Mouse (Mus musculus): ENCODE measurements at regions not wholly inside any gene's neighbourhood (a gene's known extent, or its start where the extent isn't known, plus 50 kb on each side); places are given as distances from the start of the nearest gene placed in this dataset.

GRCm38 (mm10) chr1:165036631-165037030 lies 101.3 kb upstream of the Xcl1 start:
- Histone ChIP-seq H3K9me3 (ENCODE audit: control insufficient read depth, low read length) (no peaks in the 10 kb centered on the region), H3K4me3 (ENCODE audit: low read depth, low read length) (no peak overlapping the region), H3K9ac (ENCODE audit: low read depth, low read length) (no peak overlapping the region), H3K4me1 (ENCODE audit: control insufficient read depth, insufficient read depth, low read length) (no peaks in the 10 kb centered on the region), H3K27me3 (replicated peaks; ENCODE audit: control insufficient read depth, insufficient read depth, low read length) (no peaks in the 10 kb centered on the region), H3K27ac (replicated peaks; ENCODE audit: low read depth, low read length) (no peak overlapping the region), H3K4me2 (ENCODE audit: low read depth, low read length) (no peak overlapping the region), H3K36me3 (ENCODE audit: control insufficient read depth, insufficient read depth, low read length) (no peaks in the 10 kb centered on the region)
- DNase-seq (ENCODE audit: low spot score) (no peak), ATAC-seq (ENCODE audit: low read depth) (no peak)
- WGBS, result 61% methylated on average over 3 of the region's 3 CpGs

GRCm38 (mm10) chr1:165035618-165036017 lies 100.3 kb upstream of the Xcl1 start:
- no peak overlapping the region for H3K4me3 ChIP-seq (ENCODE audit: low read depth, low read length)
- 100% methylated on average over 1 of the region's 1 CpGs for WGBS
- no peak overlapping the region for H3K4me2 ChIP-seq (ENCODE audit: low read depth, low read length)
- H3K9me3 ChIP-seq (ENCODE audit: control insufficient read depth, low read length), result no peaks in the 10 kb centered on the region
- H3K27me3 ChIP-seq (replicated peaks; ENCODE audit: control insufficient read depth, insufficient read depth, low read length), result no peaks in the 10 kb centered on the region
- ATAC-seq (ENCODE audit: low read depth), result 0 out of 2 replicates have a peak, but pooled peaks have one; percentile 26
- H3K9ac ChIP-seq (ENCODE audit: low read depth, low read length), result no peak overlapping the region
- no peak overlapping the region for H3K27ac ChIP-seq (replicated peaks; ENCODE audit: low read depth, low read length)
- no peaks in the 10 kb centered on the region for H3K36me3 ChIP-seq (ENCODE audit: control insufficient read depth, insufficient read depth, low read length)
- peak; percentile 56 for DNase-seq (ENCODE audit: low spot score)
- no peaks in the 10 kb centered on the region for H3K4me1 ChIP-seq (ENCODE audit: control insufficient read depth, insufficient read depth, low read length)

- Histone ChIP-seq H3K9me3 (ENCODE audit: control insufficient read depth, low read length) (no peaks in the 10 kb centered on the region), H3K9ac (ENCODE audit: low read depth, low read length) (no peak overlapping the region), H3K4me3 (ENCODE audit: low read depth, low read length) (no peak overlapping the region), H3K36me3 (ENCODE audit: control insufficient read depth, insufficient read depth, low read length) (no peaks in the 10 kb centered on the region), H3K27me3 (replicated peaks; ENCODE audit: control insufficient read depth, insufficient read depth, low read length) (no peaks in the 10 kb centered on the region), H3K27ac (replicated peaks; ENCODE audit: low read depth, low read length) (no peak overlapping the region), H3K4me2 (ENCODE audit: low read depth, low read length) (no peak overlapping the region), H3K4me1 (ENCODE audit: control insufficient read depth, insufficient read depth, low read length) (peaks cover 5% of the 10 kb centered on the region; the same call in 1 of the 2 replicates)
- 59% methylated on average over 10 of the region's 10 CpGs for WGBS
- no peak for ATAC-seq (ENCODE audit: low read depth)
- DNase-seq (ENCODE audit: low spot score), result no peak
These were observed 85.7 kb upstream of the Xcl1 start for GRCm38 (mm10) chr1:165020960-165021563.

- peak; percentile 90 for DNase-seq (ENCODE audit: low spot score)
- H3K4me2 ChIP-seq (ENCODE audit: low read depth, low read length), result peak overlapping the region; percentile 56
- H3K4me3 ChIP-seq (ENCODE audit: low read depth, low read length), result peak overlapping the region; percentile 33
- H3K27me3 ChIP-seq (replicated peaks; ENCODE audit: control insufficient read depth, insufficient read depth, low read length), result no peaks in the 10 kb centered on the region
- H3K27ac ChIP-seq (replicated peaks; ENCODE audit: low read depth, low read length), result no peak overlapping the region
- peak; percentile 97 for ATAC-seq (ENCODE audit: low read depth)
- peaks cover 5% of the 10 kb centered on the region; the same call in 1 of the 2 replicates for H3K4me1 ChIP-seq (ENCODE audit: control insufficient read depth, insufficient read depth, low read length)
- no peaks in the 10 kb centered on the region for H3K9me3 ChIP-seq (ENCODE audit: control insufficient read depth, low read length)
- 13% methylated on average over 16 of the region's 16 CpGs for WGBS
- peak overlapping the region; percentile 40; the same call in 1 of the 2 replicates for H3K9ac ChIP-seq (ENCODE audit: low read depth, low read length)
- H3K36me3 ChIP-seq (ENCODE audit: control insufficient read depth, insufficient read depth, low read length), result no peaks in the 10 kb centered on the region
These were observed 83.5 kb upstream of the Xcl1 start for GRCm38 (mm10) chr1:165018692-165019309.

- Histone ChIP-seq H3K9ac (ENCODE audit: low read depth, low read length) (no peak overlapping the region), H3K27me3 (replicated peaks; ENCODE audit: control insufficient read depth, insufficient read depth, low read length) (no peaks in the 10 kb centered on the region), H3K36me3 (ENCODE audit: control insufficient read depth, insufficient read depth, low read length) (no peaks in the 10 kb centered on the region), H3K4me3 (ENCODE audit: low read depth, low read length) (no peak overlapping the region; the same call in 1 of the 2 replicates), H3K4me1 (ENCODE audit: control insufficient read depth, insufficient read depth, low read length) (peaks cover 5% of the 10 kb centered on the region; the same call in 1 of the 2 replicates), H3K27ac (replicated peaks; ENCODE audit: low read depth, low read length) (no peak overlapping the region), H3K4me2 (ENCODE audit: low read depth, low read length) (peak overlapping the region; percentile 56; the same call in 1 of the 2 replicates), H3K9me3 (ENCODE audit: control insufficient read depth, low read length) (no peaks in the 10 kb centered on the region)
- WGBS, result 83% methylated on average over 4 of the region's 4 CpGs
- ATAC-seq (ENCODE audit: low read depth), result no peak
- DNase-seq (ENCODE audit: low spot score), result no peak
These were observed 82.9 kb upstream of the Xcl1 start for GRCm38 (mm10) chr1:165018236-165018635.

- H3K27me3 ChIP-seq (replicated peaks; ENCODE audit: control insufficient read depth, insufficient read depth, low read length), result no peaks in the 10 kb centered on the region
- H3K36me3 ChIP-seq (ENCODE audit: control insufficient read depth, insufficient read depth, low read length), result no peaks in the 10 kb centered on the region
- no peak overlapping the region for H3K27ac ChIP-seq (replicated peaks; ENCODE audit: low read depth, low read length)
- DNase-seq (ENCODE audit: low spot score), result no peak
- no peak overlapping the region for H3K4me2 ChIP-seq (ENCODE audit: low read depth, low read length)
- 73% methylated on average over 6 of the region's 6 CpGs for WGBS
- ATAC-seq (ENCODE audit: low read depth), result no peak
- no peak overlapping the region for H3K4me3 ChIP-seq (ENCODE audit: low read depth, low read length)
- H3K9me3 ChIP-seq (ENCODE audit: control insufficient read depth, low read length), result no peaks in the 10 kb centered on the region
- no peak overlapping the region for H3K9ac ChIP-seq (ENCODE audit: low read depth, low read length)
- peaks cover 5% of the 10 kb centered on the region; the same call in 1 of the 2 replicates for H3K4me1 ChIP-seq (ENCODE audit: control insufficient read depth, insufficient read depth, low read length)
These were observed 82.5 kb upstream of the Xcl1 start for GRCm38 (mm10) chr1:165017793-165018192.

- Histone ChIP-seq H3K9ac (ENCODE audit: low read depth, low read length) (no peak overlapping the region), H3K4me1 (ENCODE audit: control insufficient read depth, insufficient read depth, low read length) (no peaks in the 10 kb centered on the region), H3K27me3 (replicated peaks; ENCODE audit: control insufficient read depth, insufficient read depth, low read length) (no peaks in the 10 kb centered on the region), H3K4me2 (ENCODE audit: low read depth, low read length) (no peak overlapping the region), H3K4me3 (ENCODE audit: low read depth, low read length) (no peak overlapping the region), H3K9me3 (ENCODE audit: control insufficient read depth, low read length) (no peaks in the 10 kb centered on the region), H3K27ac (replicated peaks; ENCODE audit: low read depth, low read length) (no peak overlapping the region), H3K36me3 (ENCODE audit: control insufficient read depth, insufficient read depth, low read length) (no peaks in the 10 kb centered on the region)
- no peak for ATAC-seq (ENCODE audit: low read depth)
- no peak for DNase-seq (ENCODE audit: low spot score)
- 71% methylated on average over 1 of the region's 1 CpGs for WGBS
These were observed 79.0 kb upstream of the Xcl1 start for GRCm38 (mm10) chr1:165014328-165014727.

GRCm38 (mm10) chr1:165013428-165013827 lies 78.1 kb upstream of the Xcl1 start:
- WGBS, result 68% methylated on average over 2 of the region's 2 CpGs
- DNase-seq (ENCODE audit: low spot score) (no peak), ATAC-seq (ENCODE audit: low read depth) (no peak)
- Histone ChIP-seq H3K9me3 (ENCODE audit: control insufficient read depth, low read length) (no peaks in the 10 kb centered on the region), H3K4me2 (ENCODE audit: low read depth, low read length) (no peak overlapping the region), H3K36me3 (ENCODE audit: control insufficient read depth, insufficient read depth, low read length) (no peaks in the 10 kb centered on the region), H3K4me1 (ENCODE audit: control insufficient read depth, insufficient read depth, low read length) (no peaks in the 10 kb centered on the region), H3K4me3 (ENCODE audit: low read depth, low read length) (no peak overlapping the region), H3K27me3 (replicated peaks; ENCODE audit: control insufficient read depth, insufficient read depth, low read length) (no peaks in the 10 kb centered on the region), H3K9ac (ENCODE audit: low read depth, low read length) (no peak overlapping the region), H3K27ac (replicated peaks; ENCODE audit: low read depth, low read length) (no peak overlapping the region)

- Histone ChIP-seq H3K9me3 (ENCODE audit: control insufficient read depth, low read length) (no peaks in the 10 kb centered on the region), H3K36me3 (ENCODE audit: control insufficient read depth, insufficient read depth, low read length) (no peaks in the 10 kb centered on the region), H3K4me2 (ENCODE audit: low read depth, low read length) (no peak overlapping the region), H3K4me3 (ENCODE audit: low read depth, low read length) (no peak overlapping the region), H3K27ac (replicated peaks; ENCODE audit: low read depth, low read length) (no peak overlapping the region), H3K27me3 (replicated peaks; ENCODE audit: control insufficient read depth, insufficient read depth, low read length) (no peaks in the 10 kb centered on the region), H3K4me1 (ENCODE audit: control insufficient read depth, insufficient read depth, low read length) (no peaks in the 10 kb centered on the region), H3K9ac (ENCODE audit: low read depth, low read length) (no peak overlapping the region)
- DNase-seq (ENCODE audit: low spot score), result no peak
- ATAC-seq (ENCODE audit: low read depth), result no peak
- WGBS, result 67% methylated on average over 3 of the region's 3 CpGs
These were observed 77.0 kb upstream of the Xcl1 start for GRCm38 (mm10) chr1:165012376-165012775.
